Mouse (Mus musculus) forebrain, embryonic 13.5 days (tissue): ENCODE measurements around the gene Zdhhc18. TPM values are rescaled to one million over a fixed set of nuclear protein-coding genes. Genes with fewer than 3 reads are reported as not detected.

Experiments
- ATAC-seq: fragments of 200-750 bp; cut with Nextera tagmentation; 2 replicates; pipeline ENCODE4 v1.8.0; 2017
- H3K27ac ChIP-seq: fragments of 300-500 bp; sonication (generic); 2 replicates; pipeline ENCODE4 v1.5.1; 2015; ENCODE audit warnings: inconsistent platforms, mild to moderate bottlenecking, moderate library complexity
- H3K27me3 ChIP-seq: fragments of 300-500 bp; sonication (generic); 2 replicates; pipeline ENCODE4 v1.6.1; 2015; ENCODE audit warnings: mild to moderate bottlenecking, inconsistent platforms
- H3K36me3 ChIP-seq: fragments of 300-500 bp; sonication (generic); 2 replicates; pipeline ENCODE4 v1.6.1; 2015; ENCODE audit warnings: mild to moderate bottlenecking, inconsistent platforms; ENCODE audit not compliant: poor library complexity, severe bottlenecking
- H3K4me1 ChIP-seq: fragments of 300-500 bp; sonication (generic); 2 replicates; pipeline ENCODE4 v1.6.1; 2015; ENCODE audit warnings: inconsistent platforms
- H3K4me2 ChIP-seq: fragments of 300-500 bp; sonication (generic); 2 replicates; pipeline ENCODE4 v1.6.1; 2015; ENCODE audit warnings: inconsistent platforms, mild to moderate bottlenecking, moderate library complexity
- H3K4me3 ChIP-seq: fragments of 300-500 bp; sonication (generic); 2 replicates; pipeline ENCODE4 v1.5.1; 2015; ENCODE audit warnings: mild to moderate bottlenecking, inconsistent platforms
- H3K9ac ChIP-seq: fragments of 300-500 bp; sonication (generic); 2 replicates; pipeline ENCODE4 v1.6.1; 2015; ENCODE audit warnings: mild to moderate bottlenecking, inconsistent platforms
- H3K9me3 ChIP-seq: fragments of 300-500 bp; sonication (generic); replicated peaks from 2 replicates; pipeline ENCODE4 v1.6.1; 2016; ENCODE audit warnings: inconsistent platforms
- WGBS: fragments of 180-500 bp; shearing (Covaris S2); methylation state at CpG from one replicate; pipeline ENCODE4 v1.1.7; 2015; 5-methylcytosine and 5-hydroxymethylcytosine counted together
- polyA plus RNA-seq: library from polyadenylated mRNA; unstranded; fragments of >200 nt; fragmentation: Nextera tagmentation; extraction: Ambion mirVana; gene quantifications from 2 replicates; pipeline ENCODE4 v1.2.1, GENCODE M21; 2015

Gene Zdhhc18
- polyA plus RNA-seq, 1 experiment from 2014 or later = 3.2 TPM

DNA sequence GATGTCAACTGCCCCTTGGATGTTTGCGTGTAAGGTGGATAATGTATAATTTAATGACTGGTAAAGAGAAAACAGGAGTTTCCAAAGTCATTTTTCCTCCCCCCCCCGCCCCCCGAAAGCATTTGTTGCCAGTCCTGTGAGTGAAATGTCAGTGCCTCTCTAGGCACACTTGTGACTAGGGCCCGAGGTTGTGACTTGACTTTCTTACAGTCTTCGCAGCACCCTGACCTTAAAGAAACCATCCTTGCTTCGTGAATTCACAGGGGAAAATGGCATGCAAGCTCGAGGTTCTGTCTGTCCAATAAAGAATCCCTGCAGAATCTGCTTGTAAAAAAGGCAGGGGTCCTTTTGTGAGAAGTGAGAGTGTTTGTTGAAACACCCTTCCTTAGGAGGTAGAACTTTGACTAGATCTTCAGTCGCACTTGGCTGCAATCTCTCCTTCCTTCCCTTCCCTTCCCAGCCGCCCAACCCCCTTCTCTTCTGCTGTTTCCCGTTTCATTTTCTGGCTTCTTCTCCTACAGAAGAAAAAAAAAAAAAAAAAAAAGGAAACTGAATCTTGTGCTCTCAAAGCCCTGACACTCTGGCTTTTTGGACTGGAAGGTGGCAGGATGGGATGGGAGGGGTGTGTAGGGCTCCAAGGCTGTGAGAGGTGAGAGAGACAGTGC, 23.8 kb upstream of the Zdhhc18 start:
- Histone ChIP-seq H3K4me2 (peak overlapping the region; percentile 83; the same call in 1 of the 2 replicates), H3K27me3 (no peaks in the 10 kb centered on the region), H3K9me3 (no peaks in the 10 kb centered on the region), H3K27ac (peak overlapping the region; percentile 53), H3K4me1 (peaks cover 66% of the 10 kb centered on the region), H3K9ac (no peak overlapping the region), H3K4me3 (0 out of 2 replicates have a peak overlapping the region, but pooled peaks have one; percentile 74), H3K36me3 (peaks cover 7% of the 10 kb centered on the region)
- ATAC-seq = no peak
- 44% methylated on average over 10 of the region's 10 CpGs for WGBS

DNA sequence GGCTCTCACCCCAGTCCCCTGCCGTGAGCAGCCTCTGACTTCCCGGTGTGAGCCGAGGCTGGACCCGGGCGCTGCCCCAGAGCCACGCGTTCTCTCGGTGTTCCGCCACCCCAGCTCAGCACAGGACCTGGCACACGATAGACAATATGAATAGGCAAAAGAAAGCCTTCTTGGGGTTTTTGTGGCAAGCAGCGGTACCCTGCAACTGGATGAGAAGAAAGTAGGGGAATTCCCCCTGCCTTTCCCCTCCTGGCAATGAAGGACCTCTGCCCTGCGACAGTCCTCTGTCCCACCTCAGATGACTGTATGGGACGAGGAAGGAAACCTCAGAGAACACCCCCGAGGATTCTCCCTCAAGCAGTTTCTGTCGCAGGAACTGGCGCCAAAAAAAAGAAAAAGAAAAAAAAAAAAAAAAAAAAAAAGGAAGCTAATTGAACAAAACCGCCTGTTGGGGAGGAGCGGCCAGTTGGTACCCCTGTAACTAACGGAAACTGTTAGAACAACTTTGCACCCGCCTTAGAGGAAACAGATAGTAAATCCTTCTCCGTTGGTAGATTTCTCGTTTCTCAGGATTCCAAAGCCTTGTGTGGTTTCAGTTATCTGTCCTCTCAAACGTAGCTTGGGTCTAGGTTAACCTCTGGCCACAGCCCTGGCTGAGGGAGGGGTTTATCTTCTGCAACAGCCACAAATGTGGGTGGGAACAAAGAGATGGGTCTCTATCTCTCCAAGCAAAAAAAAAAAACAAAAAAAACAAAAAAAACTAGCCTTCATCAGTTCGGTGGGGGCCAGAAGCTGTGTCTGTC, 23.1 kb upstream of the Zdhhc18 start:
- no peaks in the 10 kb centered on the region for H3K27me3 ChIP-seq
- peak overlapping the region; percentile 83 for H3K4me2 ChIP-seq
- no peak; the same call in 1 of the 2 replicates for ATAC-seq
- H3K27ac ChIP-seq = peak overlapping the region; percentile 98
- WGBS = 4% methylated on average over 24 of the region's 24 CpGs
- peak overlapping the region; percentile 89 for H3K9ac ChIP-seq
- H3K4me1 ChIP-seq = peaks cover 62% of the 10 kb centered on the region
- peak overlapping the region; percentile 74 for H3K4me3 ChIP-seq
- peaks cover 4% of the 10 kb centered on the region; the same call in 1 of the 2 replicates for H3K36me3 ChIP-seq
- H3K9me3 ChIP-seq = no peaks in the 10 kb centered on the region

DNA sequence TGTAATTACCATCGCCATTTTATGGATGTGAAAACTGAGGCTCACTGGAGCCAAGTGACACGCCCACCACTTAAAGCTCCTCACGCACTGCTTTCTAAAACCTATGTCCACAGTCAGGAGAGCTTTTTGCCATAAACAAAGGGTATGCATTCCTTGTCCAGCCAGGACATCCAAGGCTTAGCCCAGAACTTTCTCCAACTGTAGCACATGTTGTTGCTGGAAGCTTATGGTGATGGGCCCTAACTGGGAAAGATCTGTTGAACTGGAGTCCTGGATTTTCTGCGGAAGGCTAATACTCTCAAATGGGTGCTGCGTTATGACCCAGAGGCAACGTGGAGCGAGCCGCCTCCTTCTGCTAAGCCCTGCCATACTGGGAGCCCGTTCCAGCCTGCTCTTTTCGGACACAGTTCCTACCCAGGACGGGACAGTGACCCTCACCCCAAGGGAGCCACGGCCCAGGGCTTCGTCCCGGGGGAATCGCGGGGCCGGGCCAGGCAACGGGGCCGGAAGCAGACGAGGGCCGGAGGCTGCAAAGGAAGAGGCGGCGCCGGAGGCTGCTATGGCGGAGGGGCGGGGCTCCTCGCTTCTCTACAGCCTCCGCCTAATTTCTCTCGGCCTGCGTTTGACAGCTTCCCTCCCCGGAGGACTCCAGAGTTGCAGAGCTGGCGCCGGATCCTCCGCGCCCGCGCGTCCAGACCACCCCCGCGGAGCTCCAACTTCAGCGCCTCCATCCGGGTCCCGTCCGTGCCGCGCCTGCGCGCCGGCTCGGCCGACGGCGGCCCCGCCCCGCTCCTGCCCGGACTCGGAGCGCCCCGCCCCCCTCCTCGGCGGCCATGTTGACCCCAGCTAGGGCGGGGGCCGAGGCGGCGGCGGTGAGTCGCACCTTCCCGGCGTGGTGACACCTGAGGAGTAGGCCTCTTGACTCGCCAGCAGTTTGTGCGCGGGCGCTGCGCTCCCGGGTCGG, 22.2 kb upstream of the Zdhhc18 start, which contains the start of gene Pigv:
Gene Pigv, minus strand, starts transcription at position 767 of the 964 bp plus-strand sequence.
- Histone ChIP-seq H3K4me3 (peak within 1 kb of the TSS; percentile 74), H3K4me2 (peak within 1 kb of the TSS; percentile 83), H3K27ac (peak within 1 kb of the TSS; percentile 98), H3K27me3 (no peaks in the 10 kb centered on the region), H3K4me1 (peaks cover 59% of the 10 kb centered on the region), H3K36me3 (peaks cover 8% of the 10 kb centered on the region; the same call in 1 of the 2 replicates), H3K9me3 (no peaks in the 10 kb centered on the region), H3K9ac (peak within 1 kb of the TSS; percentile 89)
- WGBS = under 1% methylated on average over 69 of the region's 76 CpGs
- peak; percentile 90 for ATAC-seq

DNA sequence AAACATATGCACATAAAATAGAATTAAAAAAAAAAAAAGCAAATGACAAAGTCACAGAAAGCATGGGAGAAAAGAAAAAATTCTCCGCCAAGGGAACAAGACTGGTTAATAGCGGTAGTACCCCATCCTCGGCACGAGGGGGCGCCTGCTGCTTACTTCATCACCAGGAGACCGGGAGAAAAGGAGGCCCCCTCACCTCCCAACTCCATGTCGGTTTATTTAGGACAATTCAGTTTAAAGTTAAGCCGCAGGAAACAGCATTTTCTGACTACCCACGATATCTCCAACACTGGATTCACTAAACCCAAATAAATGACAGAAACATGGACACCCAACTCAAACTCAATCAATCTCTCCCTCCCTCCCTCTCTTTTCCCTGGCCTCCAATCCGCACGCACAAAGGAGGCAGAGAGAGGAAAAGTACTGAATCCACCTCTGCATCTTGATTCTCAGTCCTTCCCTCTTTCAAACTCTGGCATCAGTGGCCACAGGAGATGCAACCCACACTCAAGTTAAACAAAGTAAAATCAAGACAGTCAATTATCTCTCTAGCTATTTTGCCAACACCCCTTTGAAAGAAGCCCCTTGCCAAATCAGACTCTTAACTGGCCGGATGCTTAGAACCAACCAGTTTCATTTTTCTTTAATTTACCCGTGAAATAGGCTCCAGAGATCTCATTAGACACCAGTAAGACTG, 21.4 kb upstream of the Zdhhc18 start:
- ATAC-seq = no peak
- Histone ChIP-seq H3K4me3 (peak overlapping the region; percentile 74), H3K4me1 (peaks cover 51% of the 10 kb centered on the region), H3K36me3 (peaks cover 8% of the 10 kb centered on the region), H3K9ac (peak overlapping the region; percentile 89), H3K9me3 (no peaks in the 10 kb centered on the region), H3K27ac (peak overlapping the region; percentile 98), H3K27me3 (no peaks in the 10 kb centered on the region), H3K4me2 (peak overlapping the region; percentile 83)
- 2% methylated on average over 13 of the region's 13 CpGs for WGBS

DNA sequence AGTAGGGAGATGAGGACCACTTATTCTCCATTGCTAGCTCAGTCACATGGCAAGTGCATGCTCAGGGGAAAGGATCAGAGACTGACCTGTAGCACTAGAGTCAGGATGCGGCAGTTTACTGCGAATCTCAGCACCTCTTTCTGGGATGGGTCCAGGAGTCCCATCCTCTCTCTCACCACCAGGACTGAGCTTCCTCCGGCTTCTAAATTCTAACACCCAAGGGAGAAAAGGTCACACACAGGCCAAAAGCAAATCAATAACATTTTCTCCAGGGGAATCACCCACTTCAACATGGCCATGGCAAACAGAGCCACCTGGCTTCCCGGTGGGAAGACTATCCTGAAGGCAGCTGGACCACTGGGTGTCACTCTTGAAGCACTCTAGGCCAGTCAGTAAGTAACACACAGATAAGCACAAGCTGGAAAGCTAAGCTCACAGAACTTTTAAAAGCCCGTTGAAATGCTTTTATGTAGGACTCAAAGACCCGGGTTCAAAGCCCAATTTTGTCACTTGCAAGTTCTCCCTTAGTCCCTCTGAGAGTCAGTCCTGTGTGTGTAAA, 19.8 kb upstream of the Zdhhc18 start:
- Histone ChIP-seq H3K9ac (peak overlapping the region; percentile 21; the same call in 1 of the 2 replicates), H3K27ac (no peak overlapping the region), H3K4me1 (peaks cover 42% of the 10 kb centered on the region), H3K36me3 (peaks cover 14% of the 10 kb centered on the region), H3K4me3 (no peak overlapping the region), H3K4me2 (0 out of 2 replicates have a peak overlapping the region, but pooled peaks have one; percentile 6), H3K27me3 (no peaks in the 10 kb centered on the region), H3K9me3 (no peaks in the 10 kb centered on the region)
- WGBS = 70% methylated on average over 6 of the region's 6 CpGs
- ATAC-seq = no peak

DNA sequence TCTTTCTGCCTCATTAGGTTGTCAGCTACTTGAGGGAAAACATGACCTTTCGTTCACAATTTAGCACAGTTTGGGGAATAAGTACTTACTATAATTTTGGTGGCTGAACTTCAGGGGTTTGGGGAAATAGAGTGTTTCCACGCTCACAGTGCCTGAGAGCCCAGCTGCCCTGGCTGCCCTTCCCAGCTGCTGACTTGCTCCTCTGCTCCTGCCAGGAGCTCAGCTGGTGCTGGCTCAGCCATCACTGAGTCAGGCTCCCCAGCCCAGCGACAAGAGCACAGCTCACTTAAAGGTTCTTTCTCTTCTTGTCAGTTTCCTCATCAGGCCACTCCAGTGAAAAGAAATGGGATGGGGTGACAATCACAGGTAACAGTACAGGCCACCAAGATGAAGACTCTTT, 18.6 kb upstream of the Zdhhc18 start:
- peaks cover 31% of the 10 kb centered on the region for H3K4me1 ChIP-seq
- no peaks in the 10 kb centered on the region for H3K9me3 ChIP-seq
- no peak overlapping the region for H3K4me3 ChIP-seq
- peak overlapping the region; percentile 1; the same call in 1 of the 2 replicates for H3K9ac ChIP-seq
- no peaks in the 10 kb centered on the region for H3K27me3 ChIP-seq
- peaks cover 19% of the 10 kb centered on the region for H3K36me3 ChIP-seq
- no peak for ATAC-seq
- no peak overlapping the region for H3K4me2 ChIP-seq
- no peak overlapping the region for H3K27ac ChIP-seq
- WGBS = 80% methylated on average over 3 of the region's 3 CpGs

DNA sequence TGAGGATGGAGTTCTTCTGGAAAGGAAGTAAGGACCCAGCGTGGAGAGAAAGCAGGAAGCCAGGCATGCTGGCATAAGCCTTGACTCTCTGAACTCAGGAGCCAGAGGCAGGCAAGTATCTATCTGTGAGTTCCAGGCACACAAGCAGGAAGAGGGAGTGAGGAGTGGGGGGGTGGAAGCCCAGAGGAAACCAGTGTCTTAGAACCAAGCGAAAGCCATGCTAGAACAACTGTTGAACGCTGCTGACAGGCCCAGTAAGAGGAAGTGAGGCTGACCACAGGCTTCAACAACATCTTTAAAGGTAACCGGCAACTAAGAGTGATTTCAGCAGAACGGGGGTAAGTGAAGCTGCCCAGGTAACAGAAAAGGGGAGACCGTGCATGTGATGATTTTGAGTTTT, 16.2 kb upstream of the Zdhhc18 start:
- Histone ChIP-seq H3K36me3 (peaks cover 30% of the 10 kb centered on the region), H3K9ac (no peak overlapping the region), H3K4me3 (no peak overlapping the region), H3K27ac (no peak overlapping the region), H3K4me1 (peaks cover 17% of the 10 kb centered on the region), H3K9me3 (no peaks in the 10 kb centered on the region), H3K27me3 (no peaks in the 10 kb centered on the region), H3K4me2 (no peak overlapping the region)
- WGBS = 96% methylated on average over 6 of the region's 6 CpGs
- no peak for ATAC-seq

DNA sequence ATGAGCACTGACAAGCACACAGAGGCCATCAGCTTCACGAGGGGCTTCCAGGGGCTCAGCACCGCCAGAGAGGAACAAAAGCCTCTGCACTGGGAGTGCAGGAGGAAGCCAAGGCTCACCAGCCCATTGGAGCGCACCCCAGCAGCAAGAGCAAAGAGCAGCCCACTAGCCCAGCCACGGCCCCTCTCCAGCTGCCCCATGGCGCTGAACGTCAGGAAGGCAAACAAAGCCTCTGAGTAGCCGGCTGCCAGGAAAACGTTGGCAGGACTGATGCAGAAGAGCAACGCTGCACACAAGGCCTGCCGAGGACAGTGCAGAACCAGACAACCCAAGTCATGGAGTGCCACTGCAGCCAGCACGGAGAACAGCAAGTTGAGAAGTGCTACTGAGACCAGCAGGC, 15.2 kb upstream of the Zdhhc18 start:
- H3K9ac ChIP-seq = peak overlapping the region; percentile 21; the same call in 1 of the 2 replicates
- H3K4me3 ChIP-seq = no peak overlapping the region
- peaks cover 30% of the 10 kb centered on the region for H3K36me3 ChIP-seq
- peak overlapping the region; percentile 31; the same call in 1 of the 2 replicates for H3K27ac ChIP-seq
- H3K4me2 ChIP-seq = no peak overlapping the region
- H3K4me1 ChIP-seq = peaks cover 17% of the 10 kb centered on the region
- H3K9me3 ChIP-seq = no peaks in the 10 kb centered on the region
- no peaks in the 10 kb centered on the region for H3K27me3 ChIP-seq
- ATAC-seq = no peak
- WGBS = 53% methylated on average over 11 of the region's 11 CpGs

DNA sequence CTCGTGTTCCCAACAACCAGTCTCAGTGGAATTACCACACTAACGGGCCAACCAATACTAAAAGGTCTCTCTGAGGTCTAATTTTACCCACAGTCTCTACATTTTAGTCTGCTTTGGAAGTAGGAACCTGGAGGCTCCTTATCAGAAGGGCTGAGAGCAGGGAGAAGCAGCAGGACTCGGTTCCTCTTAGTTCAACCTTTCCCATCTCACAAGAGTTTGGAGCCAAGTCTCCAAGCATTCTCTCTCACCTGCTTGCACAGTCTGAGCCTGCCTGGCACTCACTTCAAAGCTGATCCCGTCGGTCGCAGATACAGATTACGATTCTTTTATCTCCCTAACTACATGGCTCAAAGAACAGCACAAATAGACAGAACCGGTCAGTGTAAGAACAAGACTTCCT, 13.0 kb upstream of the Zdhhc18 start:
- Histone ChIP-seq H3K36me3 (peaks cover 25% of the 10 kb centered on the region), H3K4me1 (peaks cover 26% of the 10 kb centered on the region), H3K4me3 (no peak overlapping the region), H3K27me3 (no peaks in the 10 kb centered on the region), H3K4me2 (no peak overlapping the region), H3K9ac (no peak overlapping the region), H3K27ac (no peak overlapping the region), H3K9me3 (no peaks in the 10 kb centered on the region)
- 88% methylated on average over 8 of the region's 8 CpGs for WGBS
- ATAC-seq = no peak

DNA sequence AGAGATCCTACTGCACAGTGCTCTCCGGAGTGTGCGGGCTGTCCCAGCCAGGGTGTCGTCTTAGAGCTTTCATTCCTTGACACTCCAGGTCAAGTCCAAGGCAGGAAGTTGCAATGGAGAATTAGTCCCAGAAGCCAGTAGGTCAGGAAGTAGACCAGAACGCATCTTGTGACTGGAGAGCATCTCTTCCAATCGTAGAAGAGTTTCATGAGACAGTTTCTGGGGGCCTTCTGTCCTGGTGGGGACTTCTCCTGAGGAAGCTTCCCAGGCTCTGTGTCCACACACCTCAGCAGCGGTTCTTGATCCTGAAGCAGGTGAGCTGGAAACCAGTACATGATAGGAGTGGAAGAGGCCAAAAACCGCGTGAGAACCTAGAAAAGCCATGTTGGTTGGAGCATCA, 12.5 kb upstream of the Zdhhc18 start:
- Histone ChIP-seq H3K4me2 (no peak overlapping the region), H3K4me1 (peaks cover 26% of the 10 kb centered on the region), H3K9me3 (no peaks in the 10 kb centered on the region), H3K36me3 (peaks cover 22% of the 10 kb centered on the region), H3K27me3 (no peaks in the 10 kb centered on the region), H3K27ac (no peak overlapping the region), H3K9ac (no peak overlapping the region), H3K4me3 (no peak overlapping the region)
- no peak for ATAC-seq
- WGBS = 92% methylated on average over 8 of the region's 8 CpGs
